11 mouse cellular contexts compared by ENCODE assay signal in genomic region chr4:41761680-41762079, GRCm38 (mm10). TPM values are rescaled to one million over a fixed set of nuclear protein-coding genes. Genes with fewer than 3 reads are reported as not detected.
A peak's percentile ranks its signal among the peaks of the same experiment; 100 is the strongest.
DNase-seq lines count a peak whose midpoint lies in the region; ATAC-seq and TF ChIP-seq lines count a peak whose summit lies in the region.
"Had no signal": no experiment of that assay in that cellular context is flagged by ENCODE, and none has a peak within 500 bp of the region (broad histone marks: within the 10 kb centered on the region; RNA-seq: fewer than 3 reads in every experiment).

No protein-coding gene starts in this region.

- peak overlapping the region; percentile 69 for H3K4me2 ChIP-seq in heart, embryonic 16.5 days (ENCODE audit: low read depth, low read length)
- H3K4me2 ChIP-seq in embryonic facial prominence, embryonic 14.5 days (ENCODE audit: low read depth, low read length): peak overlapping the region; percentile 69
- peak overlapping the region; percentile 94 for H3K4me2 ChIP-seq in limb, embryonic 13.5 days (replicated peaks)

- DNase-seq in heart, postnatal 25 days (ENCODE audit: low spot score): no peak
- DNase-seq in embryonic facial prominence, embryonic 14.5 days (ENCODE audit: low spot score): peak; percentile 26
- DNase-seq in frontal cortex, postnatal 10 days (ENCODE audit: low spot score in 2 of 2): no peak
- no peak for DNase-seq in gastrocnemius, adult 8-10 months (ENCODE audit: low spot score in 2 of 2)
- no peak for DNase-seq in urinary bladder, adult 18-20 months (ENCODE audit: low spot score in 2 of 2)
- DNase-seq: cerebellum, adult 11 months; right cerebral cortex, postnatal 14 days had no signal

- H3K4me1 ChIP-seq in heart, embryonic 16.5 days (ENCODE audit: control insufficient read depth, insufficient read depth, low read length): peaks cover 37% of the 10 kb centered on the region
- H3K4me1 ChIP-seq in ES-Bruce4 (ENCODE audit: control insufficient read depth, insufficient read depth, low read length): peaks cover 3% of the 10 kb centered on the region
- H3K4me1 ChIP-seq in embryonic facial prominence, embryonic 14.5 days (ENCODE audit: control insufficient read depth, insufficient read depth, low read length): peaks cover 16% of the 10 kb centered on the region
- peaks cover 43% of the 10 kb centered on the region for H3K4me1 ChIP-seq in limb, embryonic 13.5 days

- TF ChIP-seq POLR2A in ES-Bruce4 (IDR thresholded peaks at IDR 0.05; ENCODE audit: insufficient read depth, low read length): no peak

- peaks cover 11% of the 10 kb centered on the region for H3K36me3 ChIP-seq in heart, embryonic 16.5 days (ENCODE audit: control insufficient read depth, insufficient read depth)
- peaks cover 8% of the 10 kb centered on the region for H3K36me3 ChIP-seq in ES-Bruce4 (ENCODE audit: control insufficient read depth, insufficient read depth, low read length, poor library complexity, severe bottlenecking)
- peaks cover 18% of the 10 kb centered on the region for H3K36me3 ChIP-seq in embryonic facial prominence, embryonic 14.5 days (ENCODE audit: control insufficient read depth, insufficient read depth, low read length)
- peaks cover 28% of the 10 kb centered on the region for H3K36me3 ChIP-seq in limb, embryonic 13.5 days

- TF ChIP-seq CTCF in ES-Bruce4 (IDR thresholded peaks at IDR 0.05; ENCODE audit: low read depth, low read length): no peak

- intact Hi-C loops in heart, postnatal 25 days (cut with DNase I): no loop called here

- no peak for ATAC-seq in heart, embryonic 16.5 days (replicated peaks; ENCODE audit: extremely low read depth, insufficient read depth, low FRiP score)
- no peak for ATAC-seq in embryonic facial prominence, embryonic 14.5 days (ENCODE audit: low read depth)
- ATAC-seq in limb, embryonic 13.5 days (ENCODE audit: low FRiP score, low read depth): no peak

- H3K4me3 ChIP-seq in heart, embryonic 16.5 days (ENCODE audit: low read length): peak overlapping the region; percentile 53
- no peak overlapping the region for H3K4me3 ChIP-seq in ES-Bruce4 (ENCODE audit: low read depth, low read length)
- H3K4me3 ChIP-seq in embryonic facial prominence, embryonic 14.5 days (ENCODE audit: low read depth, low read length): peak overlapping the region; percentile 52
- H3K4me3 ChIP-seq in limb, embryonic 13.5 days: peak overlapping the region; percentile 63

- H3K27ac ChIP-seq in heart, embryonic 16.5 days (ENCODE audit: low read length): peak overlapping the region; percentile 99
- no peak overlapping the region for H3K27ac ChIP-seq in ES-Bruce4 (ENCODE audit: insufficient read depth, low read length)
- H3K27ac ChIP-seq in embryonic facial prominence, embryonic 14.5 days (replicated peaks; ENCODE audit: low read depth, low read length): peak overlapping the region; percentile 97
- H3K27ac ChIP-seq in limb, embryonic 13.5 days: peak overlapping the region; percentile 99

- no peaks in the 10 kb centered on the region for H3K9me3 ChIP-seq in heart, embryonic 16.5 days (replicated peaks; ENCODE audit: control insufficient read depth, low read length)
- H3K9me3 ChIP-seq in ES-Bruce4 (replicated peaks; ENCODE audit: control insufficient read depth, insufficient read depth, low read length, poor library complexity, severe bottlenecking): no peaks in the 10 kb centered on the region
- H3K9me3 ChIP-seq in embryonic facial prominence, embryonic 14.5 days (ENCODE audit: control insufficient read depth, low read length): no peaks in the 10 kb centered on the region
- no peaks in the 10 kb centered on the region for H3K9me3 ChIP-seq in limb, embryonic 13.5 days

- no peak for TF ChIP-seq EP300 in ES-Bruce4 (IDR thresholded peaks at IDR 0.05; ENCODE audit: insufficient read depth, low read depth, low read length)

- H3K27me3 ChIP-seq in heart, embryonic 16.5 days (ENCODE audit: control insufficient read depth, insufficient read depth, low read length): no peaks in the 10 kb centered on the region
- H3K27me3 ChIP-seq in ES-Bruce4 (ENCODE audit: control insufficient read depth, insufficient read depth, low read length, poor library complexity, severe bottlenecking): no peaks in the 10 kb centered on the region
- no peaks in the 10 kb centered on the region for H3K27me3 ChIP-seq in embryonic facial prominence, embryonic 14.5 days (replicated peaks; ENCODE audit: control insufficient read depth, insufficient read depth, low read length)
- no peaks in the 10 kb centered on the region for H3K27me3 ChIP-seq in limb, embryonic 13.5 days

- peak overlapping the region; percentile 69 for H3K9ac ChIP-seq in heart, embryonic 16.5 days (ENCODE audit: low read length)
- 0 out of 2 replicates have a peak overlapping the region, but pooled peaks have one; percentile 18 for H3K9ac ChIP-seq in ES-Bruce4 (ENCODE audit: low read depth, poor library complexity, severe bottlenecking)
- peak overlapping the region; percentile 63 for H3K9ac ChIP-seq in embryonic facial prominence, embryonic 14.5 days (ENCODE audit: low read depth, low read length)
- H3K9ac ChIP-seq in limb, embryonic 13.5 days: peak overlapping the region; percentile 72

RNA-seq across cellular contexts. Expression of gene Sigmar1, which starts 5.7 kb away (rescaled TPM):
- 60.5 and 61.7 TPM in 2 replicates for polyA plus RNA-seq in heart, embryonic 16.5 days (2015; fragmentation: Nextera tagmentation; extraction: Ambion mirVana)
- total RNA-seq in heart, postnatal 25 days (2021): 10 to 100 TPM; 18.0 to 19.6 TPM
- polyA plus RNA-seq in ES-Bruce4 (2011; ENCODE audit: insufficient read depth, insufficient read length, low read depth, missing spikeins): 62.6 and 63.1 TPM in 2 replicates
- 77.9 and 79.7 TPM in 2 replicates for polyA plus RNA-seq in embryonic facial prominence, embryonic 14.5 days (2014; fragmentation: Nextera tagmentation; extraction: Ambion mirVana)
- 81.8 and 84.6 TPM in 2 replicates for polyA plus RNA-seq in limb, embryonic 13.5 days (2015; fragmentation: Nextera tagmentation; extraction: Ambion mirVana)
- total RNA-seq in gastrocnemius, adult 8-10 months (2022): 1 to 10 TPM; 5.9 to 8.9 (median 6.7) TPM

RNA-seq across cellular contexts. Expression of gene Galt, which starts 6.7 kb away (rescaled TPM):
- 60.6 and 69.8 TPM in 2 replicates for polyA plus RNA-seq in heart, embryonic 16.5 days (2015; fragmentation: Nextera tagmentation; extraction: Ambion mirVana)
- 10 to 100 TPM; 52.1 to 52.9 TPM for total RNA-seq in heart, postnatal 25 days (2021)
- polyA plus RNA-seq in ES-Bruce4 (2011; ENCODE audit: insufficient read depth, insufficient read length, low read depth, missing spikeins): 21.7 and 21.9 TPM in 2 replicates
- polyA plus RNA-seq in embryonic facial prominence, embryonic 14.5 days (2014; fragmentation: Nextera tagmentation; extraction: Ambion mirVana): 35.1 and 36.5 TPM in 2 replicates
- polyA plus RNA-seq in limb, embryonic 13.5 days (2015; fragmentation: Nextera tagmentation; extraction: Ambion mirVana): 40.4 and 47.3 TPM in 2 replicates
- 10 to 100 TPM; 26.3 to 29.3 (median 27.4) TPM for total RNA-seq in gastrocnemius, adult 8-10 months (2022)

RNA-seq across cellular contexts. Expression of gene Ccl27a, which starts 12.4 kb away (rescaled TPM):
- polyA plus RNA-seq in heart, embryonic 16.5 days (2015; fragmentation: Nextera tagmentation; extraction: Ambion mirVana): 40.8 and 40.9 TPM in 2 replicates
- total RNA-seq in heart, postnatal 25 days (2021): 10 to 100 TPM; 11.6 to 17.2 TPM
- polyA plus RNA-seq in ES-Bruce4 (2011; ENCODE audit: insufficient read depth, insufficient read length, low read depth, missing spikeins): 28.4 and 32.8 TPM in 2 replicates
- 41.4 and 46.0 TPM in 2 replicates for polyA plus RNA-seq in embryonic facial prominence, embryonic 14.5 days (2014; fragmentation: Nextera tagmentation; extraction: Ambion mirVana)
- polyA plus RNA-seq in limb, embryonic 13.5 days (2015; fragmentation: Nextera tagmentation; extraction: Ambion mirVana): 53.0 and 64.8 TPM in 2 replicates
- total RNA-seq in gastrocnemius, adult 8-10 months (2022): 10 to 100 TPM; 15.0 to 21.0 (median 18.9) TPM

RNA-seq across cellular contexts. Expression of gene Arid3c, which starts 30.7 kb away (rescaled TPM):
- polyA plus RNA-seq in heart, embryonic 16.5 days (2015; fragmentation: Nextera tagmentation; extraction: Ambion mirVana): not detected in 2 replicates
- total RNA-seq in heart, postnatal 25 days (2021): not detected
- polyA plus RNA-seq in ES-Bruce4 (2011; ENCODE audit: insufficient read depth, insufficient read length, low read depth, missing spikeins): 0.64 and 0.69 TPM in 2 replicates
- 0.12 and 0.15 TPM in 2 replicates for polyA plus RNA-seq in embryonic facial prominence, embryonic 14.5 days (2014; fragmentation: Nextera tagmentation; extraction: Ambion mirVana)
- 0.14 TPM in 1 of 2 replicates, not detected in the other for polyA plus RNA-seq in limb, embryonic 13.5 days (2015; fragmentation: Nextera tagmentation; extraction: Ambion mirVana)
- total RNA-seq in gastrocnemius, adult 8-10 months (2022): not detected
- polyA plus RNA-seq: gonadal fat pad, adult 2 months had no signal

RNA-seq across cellular contexts. Expression of gene Dctn3, which starts 38.7 kb away (rescaled TPM):
- 137 and 141 TPM in 2 replicates for polyA plus RNA-seq in heart, embryonic 16.5 days (2015; fragmentation: Nextera tagmentation; extraction: Ambion mirVana)
- total RNA-seq in heart, postnatal 25 days (2021): 10 to 100 TPM; 74.8 to 79.9 TPM
- 65.1 and 67.6 TPM in 2 replicates for polyA plus RNA-seq in ES-Bruce4 (2011; ENCODE audit: insufficient read depth, insufficient read length, low read depth, missing spikeins)
- 112 and 117 TPM in 2 replicates for polyA plus RNA-seq in embryonic facial prominence, embryonic 14.5 days (2014; fragmentation: Nextera tagmentation; extraction: Ambion mirVana)
- 104 and 106 TPM in 2 replicates for polyA plus RNA-seq in limb, embryonic 13.5 days (2015; fragmentation: Nextera tagmentation; extraction: Ambion mirVana)
- total RNA-seq in gastrocnemius, adult 8-10 months (2022): 10 to 100 TPM; 39.1 to 50.9 (median 40.7) TPM

Comparison
In these comparisons a context has a peak if more than half of its experiments do, and no peak if none do; other contexts are left out.
1. H3K9ac ChIP-seq: peak in every context shown above with its lines; median percentile 72 in limb, embryonic 13.5 days; 69 in heart, embryonic 16.5 days; 63 in embryonic facial prominence, embryonic 14.5 days; 18 in ES-Bruce4.